Mouse (Mus musculus) ES-Bruce4 (cell line): ENCODE data around the gene Mast4. TPM values are rescaled to one million over a fixed set of nuclear protein-coding genes. Genes with fewer than 3 reads are reported as not detected.

ENCODE experiments used
- H3K27ac ChIP-seq: 2 replicates; pipeline ENCODE4 v1.5.1; 2012; ENCODE audit warnings: low read length, inconsistent platforms; ENCODE audit not compliant: insufficient read depth
- H3K27me3 ChIP-seq: 2 replicates; pipeline ENCODE4 v1.6.1; 2012; ENCODE audit warnings: mild to moderate bottlenecking, low read length, inconsistent platforms; ENCODE audit not compliant: control insufficient read depth, poor library complexity, insufficient read depth, severe bottlenecking
- H3K36me3 ChIP-seq: 2 replicates; pipeline ENCODE4 v1.6.1; 2012; ENCODE audit warnings: inconsistent platforms, mild to moderate bottlenecking, low read length, moderate library complexity; ENCODE audit not compliant: control insufficient read depth, poor library complexity, insufficient read depth, severe bottlenecking
- H3K4me1 ChIP-seq: one replicate; pipeline ENCODE4 v1.8.1; 2011; ENCODE audit warnings: low read length; ENCODE audit not compliant: control insufficient read depth, insufficient read depth
- H3K4me3 ChIP-seq: 2 replicates; pipeline ENCODE4 v1.5.1; 2011; ENCODE audit warnings: low read depth, mild to moderate bottlenecking, low read length
- H3K9ac ChIP-seq: 2 replicates; pipeline ENCODE4 v1.6.1; 2012; ENCODE audit warnings: low read depth, mild to moderate bottlenecking, inconsistent platforms; ENCODE audit not compliant: poor library complexity, severe bottlenecking
- H3K9me3 ChIP-seq: replicated peaks from 2 replicates; pipeline ENCODE4 v1.6.1; 2012; ENCODE audit warnings: mild to moderate bottlenecking, low read length, inconsistent platforms; ENCODE audit not compliant: control insufficient read depth, poor library complexity, insufficient read depth, severe bottlenecking
- CTCF ChIP-seq: IDR thresholded peaks from one replicate; pipeline ENCODE4 v1.8.1; 2011; ENCODE audit warnings: low read depth, low read length
- EP300 ChIP-seq: IDR thresholded peaks from 2 replicates; pipeline ENCODE4 v1.6.1; 2011; ENCODE audit warnings: low read depth, low read length; ENCODE audit not compliant: insufficient read depth
- POLR2A ChIP-seq: IDR thresholded peaks from one replicate; pipeline ENCODE4 v1.8.1; 2011; ENCODE audit warnings: low read length; ENCODE audit not compliant: insufficient read depth
- polyA plus RNA-seq: library from polyadenylated mRNA; stranded (reverse); fragments of >200 nt; gene quantifications from 2 replicates; pipeline ENCODE4 v1.2.4, GENCODE M21; 2011; ENCODE audit warnings: low read depth; ENCODE audit not compliant: missing spikeins, insufficient read depth, insufficient read length

The Mast4 gene
- polyA plus RNA-seq, 1 experiment: 25.3 TPM

GRCm38 (mm10) chr13:103082891-103083290 is 251.4 kb downstream of the Mast4 start:
- Histone ChIP-seq H3K4me3 (no peak overlapping the region), H3K4me1 (no peaks in the 10 kb centered on the region), H3K9me3 (no peaks in the 10 kb centered on the region), H3K9ac (no peak overlapping the region), H3K27me3 (no peaks in the 10 kb centered on the region), H3K27ac (no peak overlapping the region), H3K36me3 (no peaks in the 10 kb centered on the region)
- TF ChIP-seq EP300: no peak
- TF ChIP-seq CTCF: no peak
- TF ChIP-seq POLR2A: no peak

GRCm38 (mm10) chr13:103079806-103080205 is 254.5 kb downstream of the Mast4 start:
- no peak for TF ChIP-seq EP300
- no peak for TF ChIP-seq POLR2A
- TF ChIP-seq CTCF: no peak
- no peaks in the 10 kb centered on the region for H3K27me3 ChIP-seq
- no peaks in the 10 kb centered on the region for H3K4me1 ChIP-seq
- no peaks in the 10 kb centered on the region for H3K9me3 ChIP-seq
- H3K36me3 ChIP-seq: no peaks in the 10 kb centered on the region
- H3K27ac ChIP-seq: no peak overlapping the region
- H3K4me3 ChIP-seq: no peak overlapping the region
- H3K9ac ChIP-seq: no peak overlapping the region

GRCm38 (mm10) chr13:103078815-103079214 is 255.5 kb downstream of the Mast4 start:
- no peaks in the 10 kb centered on the region for H3K36me3 ChIP-seq
- H3K27ac ChIP-seq: no peak overlapping the region
- no peaks in the 10 kb centered on the region for H3K27me3 ChIP-seq
- no peak overlapping the region for H3K4me3 ChIP-seq
- TF ChIP-seq EP300 (no peak), POLR2A (no peak), CTCF (no peak)
- no peaks in the 10 kb centered on the region for H3K9me3 ChIP-seq
- H3K4me1 ChIP-seq: no peaks in the 10 kb centered on the region
- no peak overlapping the region for H3K9ac ChIP-seq

- TF ChIP-seq CTCF: no peak
- no peak for TF ChIP-seq EP300
- TF ChIP-seq POLR2A: no peak
- no peaks in the 10 kb centered on the region for H3K36me3 ChIP-seq
- H3K4me1 ChIP-seq: no peaks in the 10 kb centered on the region
- H3K4me3 ChIP-seq: no peak overlapping the region
- no peak overlapping the region for H3K27ac ChIP-seq
- H3K27me3 ChIP-seq: no peaks in the 10 kb centered on the region
- H3K9ac ChIP-seq: no peak overlapping the region
- H3K9me3 ChIP-seq: no peaks in the 10 kb centered on the region
Measured at GRCm38 (mm10) chr13:103073461-103073860, 260.8 kb downstream of the Mast4 start.

GRCm38 (mm10) chr13:103071783-103072182 is 262.5 kb downstream of the Mast4 start:
- Histone ChIP-seq H3K9ac (no peak overlapping the region), H3K4me3 (no peak overlapping the region), H3K36me3 (no peaks in the 10 kb centered on the region), H3K4me1 (no peaks in the 10 kb centered on the region), H3K9me3 (no peaks in the 10 kb centered on the region), H3K27ac (no peak overlapping the region), H3K27me3 (no peaks in the 10 kb centered on the region)
- TF ChIP-seq CTCF (peak; percentile 51), EP300 (no peak), POLR2A (no peak)

GRCm38 (mm10) chr13:103067581-103068166 is 266.6 kb downstream of the Mast4 start:
- Histone ChIP-seq H3K4me3 (no peak overlapping the region), H3K36me3 (no peaks in the 10 kb centered on the region), H3K9me3 (no peaks in the 10 kb centered on the region), H3K27me3 (no peaks in the 10 kb centered on the region), H3K27ac (no peak overlapping the region), H3K4me1 (no peaks in the 10 kb centered on the region), H3K9ac (no peak overlapping the region)
- TF ChIP-seq CTCF (no peak), POLR2A (no peak), EP300 (no peak)
